Mouse (Mus musculus) kidney, adult 2 months (tissue): ENCODE data around the gene Tbc1d17.

Experiments
- CTCF ChIP-seq: fragments of 200-500 bp; conservative IDR thresholded peaks from 2 replicates; pipeline ENCODE4 v1.5.1; 2011; ENCODE audit warnings: low read depth, mild to moderate bottlenecking, control low read depth, low read length, moderate library complexity, mixed read lengths; ENCODE audit not compliant: insufficient read depth, insufficient read length
- POLR2A ChIP-seq: fragments of 200-500 bp; IDR thresholded peaks from one replicate; pipeline ENCODE4 v1.6.1; 2011; ENCODE audit warnings: low read depth, low read length, control low read depth

GRCm38 (mm10) chr7:44792781-44793180, 56.1 kb downstream of the Tbc1d17 start:
- no peak for TF ChIP-seq POLR2A
- TF ChIP-seq CTCF, result no peak
